Mouse (Mus musculus) A20 (cell line): ENCODE results near the gene Carf.
A peak's percentile ranks its signal among the peaks of the same experiment; 100 is the strongest.
"Not testable (repeated sequence)": the region's sequence is repeated elsewhere in the genome, so short reads cannot be mapped to it uniquely, and the experiment has no call there.

ENCODE experiments used
- DNase-seq: peaks from one replicate; pipeline ENCODE4 v3.0.0-alpha.2; 2011; ENCODE audit warnings: low read depth, low spot score

Carf gene

GRCm38 (mm10) chr1:60098024-60098781 is at the start of gene Carf, which contains the start of gene Wdr12:
Gene Carf (plus strand): TSS chr1:60098247.
Gene Wdr12 (minus strand): TSS chr1:60098645.
- DNase-seq, result peak; percentile 99

- DNase-seq, result peak; percentile 34
Observed at GRCm38 (mm10) chr1:60054659-60055058, 43.4 kb upstream of the Carf start.

- no peak for DNase-seq
Observed at GRCm38 (mm10) chr1:60056310-60056709, 41.7 kb upstream of the Carf start.

- DNase-seq, result peak; percentile 78
Observed at GRCm38 (mm10) chr1:60070725-60071124, 27.3 kb upstream of the Carf start.

GRCm38 (mm10) chr1:60074935-60075334 is 23.1 kb upstream of the Carf start:
- no peak for DNase-seq

GRCm38 (mm10) chr1:60075590-60075989 is 22.5 kb upstream of the Carf start:
- DNase-seq, result no peak

GRCm38 (mm10) chr1:60076411-60076810 is 21.6 kb upstream of the Carf start:
- DNase-seq, result no peak

- peak; percentile 64 for DNase-seq
Observed at GRCm38 (mm10) chr1:60096572-60097276, 1.3 kb upstream of the Carf start.

GRCm38 (mm10) chr1:60097277-60098023 is 597 bp upstream of the Carf start:
- DNase-seq, result peak; percentile 91

- DNase-seq, result peak; percentile 33
Observed at GRCm38 (mm10) chr1:60098839-60099238, 792 bp downstream of the Carf start.

- peak; percentile 29 for DNase-seq
Observed at GRCm38 (mm10) chr1:60104582-60104981, 6.5 kb downstream of the Carf start.

- no peak for DNase-seq
Observed at GRCm38 (mm10) chr1:60117721-60118455, 19.8 kb downstream of the Carf start.

GRCm38 (mm10) chr1:60137346-60137745 is 39.3 kb downstream of the Carf start:
- DNase-seq, result peak; percentile 22

GRCm38 (mm10) chr1:60152700-60153099 is 54.7 kb downstream of the Carf start:
- DNase-seq, result no peak

- no peak for DNase-seq
Observed at GRCm38 (mm10) chr1:60156651-60157050, 58.6 kb downstream of the Carf start.

- DNase-seq, result peak; percentile 77
Observed at GRCm38 (mm10) chr1:60158411-60158810, 60.4 kb downstream of the Carf start.

- no peak for DNase-seq
Observed at GRCm38 (mm10) chr1:60163676-60164075, 65.6 kb downstream of the Carf start.

- DNase-seq, result no peak
Observed at GRCm38 (mm10) chr1:60169626-60170025, 71.6 kb downstream of the Carf start.

- DNase-seq, result no peak
Observed at GRCm38 (mm10) chr1:60170251-60170650, 72.2 kb downstream of the Carf start.

GRCm38 (mm10) chr1:60173119-60173518 is 75.1 kb downstream of the Carf start:
- DNase-seq, result no peak

GRCm38 (mm10) chr1:60177814-60178213 is 79.8 kb downstream of the Carf start:
- DNase-seq, result not testable (repeated sequence)
